Mouse (Mus musculus): ENCODE results near the gene Smok3b.
"Not testable (repeated sequence)": the region's sequence is repeated elsewhere in the genome, so short reads cannot be mapped to it uniquely, and the experiment has no call there.

DNA sequence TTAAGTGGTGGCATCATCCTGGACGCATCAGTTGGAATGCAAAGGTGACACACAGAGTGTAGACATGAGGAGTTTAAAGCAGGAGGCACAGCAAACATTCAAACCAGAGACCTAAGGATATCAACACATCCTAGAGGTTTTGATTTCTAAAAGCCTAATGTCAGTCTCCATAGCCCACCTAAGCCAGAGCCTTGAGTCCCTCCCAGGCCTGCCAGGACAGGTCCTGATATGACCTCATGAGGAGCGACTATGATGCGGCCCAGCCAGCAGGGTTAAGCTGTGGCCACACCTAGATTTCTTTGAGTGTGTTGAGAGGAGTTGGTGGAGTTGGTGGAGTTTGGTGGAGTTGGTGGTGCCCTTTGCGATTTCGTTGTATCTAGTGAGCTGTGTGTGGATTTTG is 31.7 kb downstream of the Smok3b start, which contains the start of gene Smok3c:
- not testable (repeated sequence) for TF ChIP-seq CTCF (IDR thresholded peaks at IDR 0.05; ENCODE audit: low read depth, low read length); POLR2AphosphoS5 (IDR thresholded peaks at IDR 0.05; ENCODE audit: insufficient replicate concordance, low read depth, low read length); GATA1 (IDR thresholded peaks at IDR 0.05; ENCODE audit: borderline replicate concordance, low read length); TAL1 (conservative IDR thresholded peaks at IDR 0.05; ENCODE audit: low read depth, low read length)

All from G1E (cell line).